Mouse (Mus musculus) cortical plate, adult 2 months (tissue): Measurements from ENCODE around the gene Gm15557.
A peak's percentile ranks its signal among the peaks of the same experiment; 100 is the strongest.

Experiments used
- CTCF ChIP-seq: fragments of 200-500 bp; IDR thresholded peaks from 2 replicates; pipeline ENCODE4 v1.5.1; 2011; ENCODE audit warnings: mild to moderate bottlenecking, control low read depth, low read length; ENCODE audit not compliant: insufficient read depth; ENCODE audit errors: extremely low read depth
- POLR2A ChIP-seq: fragments of 200-500 bp; IDR thresholded peaks from 2 replicates; pipeline ENCODE4 v1.6.1; 2011; ENCODE audit warnings: mild to moderate bottlenecking, low read length, control low read depth; ENCODE audit not compliant: insufficient read depth; ENCODE audit errors: extremely low read depth

DNA sequence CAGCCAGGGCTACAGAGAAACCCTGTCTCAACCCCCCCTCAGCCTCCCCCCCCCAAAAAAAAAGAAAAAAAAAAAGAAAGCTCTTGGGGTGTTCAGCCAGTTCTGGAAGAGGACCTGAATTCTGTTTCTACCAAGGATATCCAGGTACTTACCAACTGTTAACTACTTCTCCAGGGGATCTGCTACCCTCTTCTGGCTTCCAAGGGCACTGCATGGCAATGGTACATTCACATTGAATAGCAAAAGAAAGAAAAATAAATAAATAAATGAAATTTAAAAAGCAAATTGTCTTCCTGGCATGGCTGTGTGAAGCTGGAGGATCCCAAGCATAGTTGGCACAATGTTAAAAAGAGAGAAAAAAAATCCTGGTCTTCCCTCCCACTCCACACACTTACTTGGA lies 11.5 kb downstream of the Gm15557 start:
- TF ChIP-seq CTCF = peak; percentile 64
- no peak for TF ChIP-seq POLR2A
